Mouse (Mus musculus) olfactory bulb, adult 2 months (tissue): ENCODE data around the gene Nudc. TPM values are rescaled to one million over a fixed set of nuclear protein-coding genes. Genes with fewer than 3 reads are reported as not detected.

Experiments
- H3K27ac ChIP-seq: fragments of 200-500 bp; 2 replicates; pipeline ENCODE4 v1.5.1; 2012; ENCODE audit warnings: low read depth, low read length; ENCODE audit not compliant: insufficient read depth
- H3K4me1 ChIP-seq: fragments of 200-500 bp; 2 replicates; pipeline ENCODE4 v1.6.1; 2012; ENCODE audit warnings: low read length; ENCODE audit not compliant: control insufficient read depth, insufficient read depth
- H3K4me3 ChIP-seq: fragments of 200-500 bp; 2 replicates; pipeline ENCODE4 v1.5.1; 2012; ENCODE audit warnings: mild to moderate bottlenecking, low read depth, low read length, moderate library complexity; ENCODE audit not compliant: insufficient read depth
- CTCF ChIP-seq: fragments of 200-500 bp; IDR thresholded peaks from 2 replicates; pipeline ENCODE4 v1.5.1; 2012; ENCODE audit warnings: low read depth, mild to moderate bottlenecking, low read length, moderate library complexity; ENCODE audit not compliant: insufficient read depth
- POLR2A ChIP-seq: fragments of 200-500 bp; IDR thresholded peaks from 2 replicates; pipeline ENCODE4 v1.6.1; 2012; ENCODE audit warnings: mild to moderate bottlenecking, low read depth, low read length, moderate library complexity; ENCODE audit not compliant: insufficient read depth
- WGBS: fragments of 180-500 bp; shearing (Covaris S2); methylation state at CpG from one replicate; pipeline ENCODE4 v1.1.7; 2018; 5-methylcytosine and 5-hydroxymethylcytosine counted together
- polyA plus RNA-seq: library from polyadenylated mRNA; stranded (reverse); fragments of >200 nt; gene quantifications from 2 replicates; pipeline ENCODE4 v1.2.4, GENCODE M21; 2012; ENCODE audit warnings: low replicate concordance; ENCODE audit not compliant: missing spikeins, insufficient read depth, insufficient read length

Nudc gene
- polyA plus RNA-seq, 1 experiment, result not detected

DNA sequence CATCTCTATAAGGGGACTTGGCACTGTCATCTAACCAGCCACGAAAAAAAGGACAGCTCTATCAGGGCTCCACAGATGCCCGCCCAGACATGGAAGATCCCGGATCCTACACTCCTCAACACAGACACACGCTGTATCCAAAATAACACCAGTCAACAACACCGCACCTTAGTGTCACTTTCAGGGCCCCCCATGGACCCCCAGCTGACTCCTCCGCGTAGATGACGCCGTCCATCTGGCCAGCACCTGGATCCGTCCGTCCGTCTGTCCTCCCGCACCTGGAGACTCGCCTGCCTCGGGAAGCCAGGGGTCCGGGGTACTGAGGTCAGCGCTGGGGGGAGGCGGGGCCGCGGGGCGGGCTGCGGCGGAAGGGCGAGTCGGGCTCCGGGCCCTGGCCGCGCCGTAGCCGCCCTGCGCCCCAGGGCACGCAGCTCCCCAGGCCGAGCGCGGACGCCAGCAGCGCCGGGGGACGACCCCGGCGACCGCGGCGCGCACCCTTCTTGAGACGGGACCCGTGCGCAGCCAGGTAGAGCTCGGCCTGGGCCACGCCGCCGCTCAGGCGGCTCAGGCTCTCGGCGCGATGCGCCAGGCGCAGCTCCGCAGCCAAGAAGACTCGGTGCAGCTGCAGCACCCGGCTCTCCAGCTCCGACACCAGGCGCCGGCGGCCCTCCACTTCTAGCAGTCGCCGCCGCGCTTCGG lies 48.2 kb downstream of the Nudc start:
- Histone ChIP-seq H3K4me1 (peaks cover 31% of the 10 kb centered on the region), H3K27ac (no peak overlapping the region), H3K4me3 (peak overlapping the region; percentile 83)
- WGBS, result under 1% methylated on average over 70 of the region's 70 CpGs
- TF ChIP-seq POLR2A (no peak), CTCF (no peak)

DNA sequence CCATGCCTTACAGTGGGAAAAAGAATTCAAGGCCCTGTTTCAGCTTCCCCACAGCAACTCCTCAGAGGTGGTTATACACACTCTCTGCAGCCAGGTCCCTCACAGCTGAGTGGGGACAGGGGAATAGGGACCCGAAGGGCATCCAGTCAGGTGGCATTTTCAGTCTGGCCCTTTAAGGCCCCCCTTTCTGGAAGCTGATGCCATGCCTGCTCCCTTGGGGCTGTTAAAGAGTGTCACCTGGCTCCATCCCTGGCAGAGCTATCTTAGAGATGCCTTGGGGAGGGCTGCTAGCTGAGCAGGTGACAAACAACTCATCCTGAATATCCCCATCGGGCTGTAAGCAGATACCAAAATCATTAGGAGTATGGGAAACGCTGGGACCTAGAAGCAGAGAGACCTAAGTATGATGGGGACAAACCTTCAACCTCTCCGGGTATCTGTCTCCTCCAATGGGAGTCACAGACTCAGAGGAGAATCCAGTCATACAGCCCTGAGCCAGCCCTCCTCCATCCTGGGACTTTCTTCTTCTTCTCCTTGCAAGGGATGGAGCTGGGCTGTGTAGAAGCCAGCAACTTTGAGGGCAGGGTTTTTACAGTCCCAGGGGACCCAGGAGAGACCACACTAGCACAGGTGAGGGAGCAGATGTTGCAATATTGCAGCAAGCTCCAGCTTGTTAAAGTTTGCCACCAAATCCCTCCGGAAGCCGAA lies 48.9 kb downstream of the Nudc start:
- Histone ChIP-seq H3K4me3 (peak overlapping the region; percentile 83), H3K4me1 (peaks cover 31% of the 10 kb centered on the region), H3K27ac (no peak overlapping the region)
- TF ChIP-seq POLR2A (no peak), CTCF (no peak)
- 24% methylated on average over 6 of the region's 6 CpGs for WGBS

DNA sequence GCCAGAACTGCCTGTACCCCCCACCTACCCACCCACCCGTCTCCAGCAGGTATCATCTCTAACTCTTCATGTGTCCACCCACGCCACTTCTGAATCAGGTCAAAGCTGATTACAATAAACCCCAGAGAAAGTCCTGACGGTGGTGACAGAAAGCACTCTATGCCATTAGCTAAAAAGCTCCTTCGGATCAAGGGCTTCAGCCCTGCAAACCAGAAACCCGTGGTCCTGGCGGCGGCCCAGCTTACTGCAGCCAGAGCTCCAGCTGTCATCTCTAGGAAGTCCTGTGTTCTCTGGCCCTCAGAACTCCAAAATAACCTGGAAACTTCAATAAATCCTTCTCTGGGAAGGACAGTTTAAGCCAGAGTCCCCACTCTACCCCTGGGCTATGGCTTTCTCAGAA lies 50.1 kb downstream of the Nudc start:
- Histone ChIP-seq H3K4me1 (peaks cover 23% of the 10 kb centered on the region), H3K4me3 (peak overlapping the region; percentile 7; the same call in 1 of the 2 replicates), H3K27ac (no peak overlapping the region)
- TF ChIP-seq POLR2A (no peak), CTCF (no peak)
- 36% methylated on average over 7 of the region's 7 CpGs for WGBS

DNA sequence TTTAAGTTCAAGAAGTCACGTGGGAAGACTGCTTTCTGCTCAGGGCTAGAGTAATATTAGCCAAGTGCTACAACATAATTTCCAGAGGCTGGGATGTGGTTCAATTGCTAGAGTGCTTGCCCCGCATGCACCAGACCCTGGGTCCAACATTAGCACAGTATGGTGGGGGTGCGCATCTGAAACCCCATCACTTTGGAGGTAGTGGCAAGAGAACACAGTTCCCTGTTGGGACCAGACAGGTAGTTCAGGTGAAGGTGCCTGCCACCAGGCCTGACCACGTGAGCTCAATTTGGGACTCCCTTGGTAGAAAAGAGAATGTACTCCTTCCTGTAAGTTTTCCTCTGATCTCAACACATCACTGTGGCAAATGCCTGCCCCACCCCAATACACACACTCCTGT lies 50.9 kb downstream of the Nudc start:
- Histone ChIP-seq H3K4me3 (no peak overlapping the region), H3K27ac (no peak overlapping the region), H3K4me1 (peaks cover 23% of the 10 kb centered on the region)
- TF ChIP-seq POLR2A (no peak), CTCF (no peak)
- 66% methylated on average over 4 of the region's 4 CpGs for WGBS

DNA sequence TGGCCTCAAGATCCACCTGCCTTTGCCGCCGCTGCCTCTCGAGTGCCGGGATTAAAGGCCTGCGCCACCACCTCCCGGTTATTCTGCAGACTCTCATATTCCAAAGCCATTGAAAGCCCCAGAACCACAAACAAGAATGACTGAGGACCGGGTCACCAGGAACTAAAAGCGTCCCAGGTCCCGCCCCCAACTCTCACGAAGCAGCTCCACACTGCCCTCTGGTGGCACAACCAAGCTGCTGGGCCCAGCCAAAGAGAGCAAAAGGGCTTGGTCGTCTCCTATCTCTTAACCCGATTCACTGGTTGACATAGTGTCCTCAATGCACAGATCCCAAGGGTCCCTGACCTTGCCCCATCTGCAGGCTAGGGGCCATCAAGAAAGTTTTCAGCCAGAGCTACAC lies 51.4 kb downstream of the Nudc start:
- 3% methylated on average over 12 of the region's 12 CpGs for WGBS
- peaks cover 23% of the 10 kb centered on the region for H3K4me1 ChIP-seq
- TF ChIP-seq CTCF (peak; percentile 88), POLR2A (no peak)
- peak overlapping the region; percentile 42 for H3K4me3 ChIP-seq
- H3K27ac ChIP-seq, result no peak overlapping the region

DNA sequence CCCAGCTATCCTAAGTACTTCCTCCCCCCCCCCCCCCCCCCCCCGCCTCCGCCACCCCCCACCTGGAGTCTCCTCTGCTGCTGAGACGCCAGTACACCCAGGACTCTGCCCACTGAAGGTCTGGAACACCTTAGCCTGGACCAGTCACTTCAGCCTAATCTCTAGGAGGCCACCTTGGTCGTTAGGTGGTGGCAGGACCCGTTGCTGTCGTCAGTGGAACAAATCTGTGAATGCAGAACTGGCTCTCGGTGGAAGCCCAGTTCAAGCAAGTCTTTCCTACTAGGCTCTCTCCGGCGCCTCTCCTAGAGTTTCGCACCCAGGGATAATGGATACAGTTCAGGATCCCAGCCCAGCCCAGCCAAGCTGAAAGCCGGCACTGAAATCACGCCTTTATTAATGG lies 51.9 kb downstream of the Nudc start:
- H3K4me3 ChIP-seq, result peak overlapping the region; percentile 42
- 18% methylated on average over 10 of the region's 12 CpGs for WGBS
- no peak for TF ChIP-seq POLR2A
- TF ChIP-seq CTCF, result no peak
- H3K4me1 ChIP-seq, result peaks cover 21% of the 10 kb centered on the region
- no peak overlapping the region for H3K27ac ChIP-seq

DNA sequence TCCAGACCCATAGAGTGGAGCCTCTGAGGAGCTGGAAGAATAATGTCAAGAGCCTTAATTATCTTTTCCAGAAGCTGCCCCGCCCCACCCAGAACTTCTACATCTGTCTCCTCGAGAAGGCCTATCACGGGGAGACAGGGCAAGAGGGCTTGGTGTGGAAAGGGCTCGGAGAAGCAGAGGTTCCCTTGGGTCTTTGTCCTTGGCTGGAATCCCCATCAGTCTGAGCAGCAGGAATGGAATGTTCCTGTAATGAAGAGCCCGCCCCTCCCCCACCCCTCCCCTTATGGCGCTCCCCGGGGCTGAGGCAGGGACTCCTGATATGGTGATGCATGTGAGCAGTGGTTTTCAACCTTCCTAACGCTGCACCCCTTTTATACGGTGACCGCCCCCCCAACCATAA lies 54.0 kb downstream of the Nudc start:
- Histone ChIP-seq H3K4me3 (no peak overlapping the region), H3K27ac (no peak overlapping the region), H3K4me1 (peaks cover 14% of the 10 kb centered on the region)
- TF ChIP-seq CTCF (no peak), POLR2A (no peak)
- 54% methylated on average over 10 of the region's 10 CpGs for WGBS

DNA sequence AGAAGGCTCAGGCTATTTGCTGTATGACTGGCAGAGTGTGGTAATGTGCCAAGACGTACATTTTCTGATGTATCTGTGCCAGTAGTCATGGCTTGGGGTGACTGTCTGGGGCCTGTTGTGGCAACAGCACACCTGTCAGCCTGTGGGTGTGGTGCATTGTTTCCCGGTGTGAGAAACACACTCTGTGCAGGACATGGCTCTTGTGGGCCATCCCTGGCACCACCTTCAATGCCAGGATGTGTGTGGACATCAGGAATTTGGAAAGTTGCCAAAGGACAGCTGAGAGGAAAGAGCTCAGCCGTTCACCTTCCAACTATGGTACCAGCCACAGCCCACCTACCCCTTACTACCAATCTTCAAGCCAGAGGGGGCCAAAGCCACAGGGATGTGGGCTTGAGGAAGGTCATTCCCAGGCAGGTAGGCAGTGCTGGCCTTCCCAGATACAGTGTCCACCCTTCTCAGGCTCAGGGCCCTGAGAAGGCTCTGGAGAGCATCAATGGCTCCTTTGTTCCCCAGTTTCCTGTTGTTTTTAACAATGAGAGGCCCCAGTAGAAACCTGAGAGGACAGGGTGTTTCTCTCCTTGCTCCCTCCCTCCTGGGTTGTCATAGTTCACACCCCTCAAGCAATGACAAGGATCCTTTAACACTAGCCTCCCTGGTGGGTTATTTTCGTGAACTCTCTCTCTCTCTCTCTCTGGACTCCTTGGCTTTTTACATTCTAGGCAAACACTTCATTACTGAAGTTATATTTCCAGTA lies 56.1 kb downstream of the Nudc start:
- Histone ChIP-seq H3K4me1 (peaks cover 7% of the 10 kb centered on the region), H3K27ac (no peak overlapping the region), H3K4me3 (no peak overlapping the region)
- TF ChIP-seq CTCF, result no peak
- TF ChIP-seq POLR2A, result no peak
- 58% methylated on average over 4 of the region's 4 CpGs for WGBS

DNA sequence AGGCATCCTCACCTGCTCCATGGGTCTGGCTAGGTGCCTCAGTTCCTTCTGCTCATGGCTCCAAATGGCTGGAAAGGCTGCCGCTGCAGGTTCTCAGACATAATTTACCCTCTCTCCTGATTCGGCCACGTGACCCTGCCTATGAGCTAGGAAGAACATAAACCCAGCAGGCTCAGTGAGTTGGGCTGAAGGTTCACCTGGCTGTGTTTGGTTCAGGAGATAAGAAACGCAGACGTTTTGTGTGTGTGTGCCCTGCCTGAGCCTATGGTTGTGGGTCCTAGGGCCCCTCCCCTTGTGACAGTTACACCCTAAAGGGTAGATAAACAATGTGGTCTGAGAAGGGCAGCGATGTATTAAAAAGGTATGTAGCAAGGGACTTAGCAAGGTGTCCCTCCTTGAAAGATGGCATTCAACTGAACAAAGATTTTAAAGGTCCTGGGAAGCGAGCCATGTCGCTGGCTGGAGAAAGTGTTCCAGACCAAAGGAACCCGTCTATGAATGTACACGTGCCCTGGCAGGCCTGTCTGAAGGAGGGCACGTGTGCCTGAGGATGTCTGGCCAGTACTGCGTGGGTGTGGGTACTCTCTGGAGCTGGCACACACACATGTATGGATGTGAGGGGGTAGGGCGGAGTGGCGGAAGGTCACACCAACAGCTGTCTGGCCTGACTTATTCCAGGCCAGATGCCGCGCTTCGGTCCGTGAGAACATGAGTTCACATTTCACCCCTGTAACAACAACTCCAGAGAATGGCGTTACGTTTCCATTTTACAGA lies 57.0 kb downstream of the Nudc start:
- TF ChIP-seq POLR2A, result no peak
- no peak overlapping the region for H3K4me3 ChIP-seq
- 87% methylated on average over 20 of the region's 20 CpGs for WGBS
- no peak overlapping the region for H3K27ac ChIP-seq
- H3K4me1 ChIP-seq, result peaks cover 8% of the 10 kb centered on the region
